Mouse (Mus musculus): ENCODE data around the gene Wdr13.
"Not testable (repeated sequence)": the region's sequence is repeated elsewhere in the genome, so short reads cannot be mapped to it uniquely, and the experiment has no call there.

Gene Wdr13

DNA sequence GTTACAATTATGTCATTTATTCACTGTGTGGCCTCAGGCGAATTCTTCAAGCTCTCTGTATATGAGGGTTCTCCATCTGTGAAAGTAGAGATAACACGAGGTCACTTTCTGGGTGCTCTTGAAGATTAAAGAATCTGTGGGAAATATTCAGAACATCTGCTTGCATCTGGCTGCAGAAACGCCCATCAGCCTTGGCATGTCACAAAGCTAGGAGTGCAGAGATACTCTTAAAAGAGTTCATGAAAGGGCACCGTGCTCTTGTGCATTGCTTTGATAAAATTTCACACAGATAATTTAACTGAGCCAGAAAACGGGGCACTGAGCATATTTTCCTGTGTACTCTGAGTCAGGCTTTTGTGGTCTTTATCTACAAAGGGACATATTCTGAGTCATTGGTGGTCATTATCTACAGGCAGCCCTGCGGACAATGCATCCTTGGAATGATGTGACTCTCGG lies 30.5 kb downstream of the Wdr13 start:
- no peak for DNase-seq

DNA sequence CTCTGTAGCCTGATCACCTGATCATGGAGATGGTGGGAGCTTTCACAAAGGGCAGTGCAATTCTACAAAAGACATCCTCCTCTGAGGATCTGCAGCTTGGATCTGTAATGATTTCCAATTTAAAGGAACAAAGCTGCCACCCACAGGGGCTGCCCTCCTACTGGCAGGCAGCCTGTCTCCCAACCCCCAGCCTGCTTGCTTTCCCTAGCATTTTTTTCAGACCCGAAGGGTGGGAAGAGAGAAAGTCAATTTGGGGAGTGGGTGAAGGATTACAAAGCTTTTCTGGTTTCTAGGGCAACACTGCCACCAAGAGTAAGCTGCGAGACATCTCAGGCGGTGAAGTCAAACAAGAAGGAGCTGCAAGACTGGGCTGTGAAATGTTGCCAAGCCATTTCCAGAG lies 31.7 kb downstream of the Wdr13 start:
- DNase-seq: no peak

DNA sequence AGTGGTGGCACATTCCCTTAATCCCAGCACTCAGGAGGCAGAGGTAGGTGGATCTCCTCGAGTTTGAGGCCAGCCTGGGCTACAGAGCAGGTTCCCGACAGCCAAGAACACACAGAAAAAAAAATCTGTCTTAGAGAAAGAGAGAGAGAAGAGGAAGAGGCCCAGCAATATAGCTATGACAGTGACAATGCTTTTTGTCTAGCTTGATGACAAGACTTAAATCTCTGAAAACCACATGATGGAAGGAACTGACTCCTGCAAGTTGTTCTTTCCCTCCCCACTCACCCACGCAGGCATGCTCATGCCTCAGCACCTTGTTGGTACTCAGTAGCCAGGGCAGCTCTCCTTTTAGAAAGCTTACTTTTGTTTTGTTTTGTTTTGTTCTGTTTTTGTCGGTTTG lies 33.3 kb downstream of the Wdr13 start:
- no peak for DNase-seq

DNA sequence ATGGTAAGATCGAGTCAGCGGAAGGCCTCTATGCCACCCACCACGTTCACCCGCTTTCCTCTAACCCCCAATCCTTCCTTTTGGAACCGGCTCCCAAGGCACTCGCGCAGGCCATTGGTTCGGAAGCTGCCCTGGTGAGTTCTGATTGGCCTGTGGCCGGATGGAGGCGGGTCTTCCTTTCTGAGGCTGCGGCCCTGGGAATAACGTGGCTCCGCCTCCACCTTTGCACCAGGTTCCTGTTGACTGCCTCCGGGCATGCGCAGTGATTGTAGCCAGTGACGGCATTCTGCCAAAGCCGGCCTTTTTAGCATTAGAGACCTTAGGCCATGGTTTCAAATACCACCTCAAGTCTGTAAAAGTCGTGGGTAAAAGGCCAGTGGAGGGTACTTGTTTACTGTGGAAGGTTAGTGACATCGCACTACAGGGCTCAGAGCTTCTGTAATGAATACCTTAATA lies 35.9 kb downstream of the Wdr13 start:
- DNase-seq: peak; percentile 94

DNA sequence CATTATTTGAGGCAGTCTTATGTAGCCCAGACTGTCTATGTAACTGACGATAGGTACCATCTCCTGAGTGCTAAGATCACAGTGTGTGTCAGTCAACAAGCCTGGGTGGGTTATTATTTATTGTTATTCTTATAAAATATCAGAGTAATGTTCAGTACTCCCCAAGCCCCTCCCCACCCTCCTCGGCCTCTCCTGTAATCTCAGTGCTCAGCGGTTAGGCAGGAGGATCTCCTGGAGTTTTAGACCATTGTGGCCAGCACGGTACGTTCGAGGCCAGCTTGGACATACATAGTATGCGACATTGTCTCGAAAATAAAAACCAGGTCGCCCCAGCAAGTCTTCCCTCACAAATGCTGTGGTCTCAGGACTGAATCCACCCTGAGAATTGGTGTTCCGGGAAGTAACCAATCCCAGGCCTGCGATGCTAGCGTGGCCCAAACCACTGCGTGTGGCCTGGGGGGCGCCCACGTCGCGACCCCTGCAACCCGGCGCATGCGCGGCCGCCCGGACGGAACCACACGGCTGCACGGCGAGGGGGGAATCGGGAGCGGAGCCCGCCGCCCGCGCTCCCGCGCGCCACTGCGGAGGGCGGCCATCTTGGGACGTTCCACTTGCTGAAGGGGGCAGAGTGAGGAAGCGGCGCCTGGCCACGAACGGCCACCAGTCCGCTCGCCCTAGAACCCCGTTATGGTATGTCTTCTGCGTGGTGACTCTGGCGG lies 36.5 kb downstream of the Wdr13 start:
- DNase-seq: peak; percentile 89

DNA sequence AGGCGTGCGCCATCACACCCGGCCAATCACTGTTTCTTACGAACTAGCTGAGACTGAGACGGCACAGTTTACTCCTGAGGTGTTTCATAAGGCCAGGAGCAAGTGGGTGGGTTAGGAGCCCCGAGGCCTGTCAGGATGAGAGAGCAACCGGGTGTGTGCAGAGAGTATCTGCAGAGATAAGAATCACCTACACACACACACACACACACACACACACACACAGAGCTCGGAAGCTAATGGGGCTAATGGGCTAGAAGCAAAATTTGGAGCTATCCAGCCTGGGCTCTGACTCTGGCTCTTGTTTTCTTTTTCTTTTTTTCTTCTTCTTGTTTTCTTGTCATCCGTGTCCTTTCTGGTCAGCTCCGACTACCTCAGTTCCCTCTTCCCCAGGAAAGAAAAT lies 37.1 kb downstream of the Wdr13 start:
- no peak for DNase-seq

DNA sequence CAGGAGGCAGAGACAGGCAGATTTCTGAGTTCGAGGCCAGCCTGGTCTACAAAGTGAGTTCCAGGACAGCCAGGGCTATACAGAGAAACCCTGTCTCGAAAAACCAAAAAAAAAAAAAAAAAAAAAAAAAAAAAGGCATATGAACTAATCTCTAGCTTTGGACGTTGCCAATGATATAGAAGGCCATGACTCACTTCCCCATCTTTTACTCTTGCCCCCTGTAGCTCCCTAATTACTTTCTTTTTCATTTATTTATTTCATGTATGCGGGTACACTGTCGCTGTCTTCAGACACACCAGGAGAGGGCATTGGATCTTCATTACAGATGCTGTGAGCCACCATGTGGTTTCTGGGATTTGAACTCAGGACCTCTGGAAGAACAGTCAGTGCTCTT lies 41.7 kb downstream of the Wdr13 start:
- not testable (repeated sequence) for DNase-seq

DNA sequence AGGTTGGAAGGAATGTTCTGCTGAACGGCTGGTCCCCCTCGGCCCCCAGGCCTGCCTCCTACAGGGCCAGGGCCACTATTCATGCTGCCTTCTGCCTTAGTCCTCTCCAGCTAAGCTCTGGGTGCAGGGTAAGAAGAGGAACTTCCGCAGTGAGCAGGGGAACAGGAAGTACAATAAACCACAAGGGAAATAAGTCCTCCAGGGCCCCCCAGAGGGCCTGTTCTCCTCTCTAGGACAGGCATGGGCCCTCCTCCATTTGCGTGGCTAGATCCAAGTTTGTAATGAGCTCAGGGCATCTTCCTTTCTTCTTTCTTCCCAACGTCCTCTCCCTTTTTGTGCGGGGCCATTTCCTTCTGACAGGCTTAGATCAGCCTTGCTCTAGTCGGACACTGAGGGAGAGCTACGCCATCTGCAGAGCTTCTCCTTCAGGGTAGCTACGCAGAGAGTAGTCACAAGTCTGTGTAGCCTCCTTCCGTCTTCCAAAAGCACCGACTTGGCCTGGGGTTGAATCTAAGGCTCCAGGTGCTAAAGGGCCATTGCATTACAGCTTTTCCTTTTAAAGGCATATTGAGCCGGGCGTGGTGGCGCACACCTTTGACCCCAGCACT lies 42.2 kb downstream of the Wdr13 start, which contains the start of gene Was:
Gene Was (minus strand): TSS at position 153 of the 608 bp plus-strand sequence.
- peak; percentile 70 for DNase-seq

DNA sequence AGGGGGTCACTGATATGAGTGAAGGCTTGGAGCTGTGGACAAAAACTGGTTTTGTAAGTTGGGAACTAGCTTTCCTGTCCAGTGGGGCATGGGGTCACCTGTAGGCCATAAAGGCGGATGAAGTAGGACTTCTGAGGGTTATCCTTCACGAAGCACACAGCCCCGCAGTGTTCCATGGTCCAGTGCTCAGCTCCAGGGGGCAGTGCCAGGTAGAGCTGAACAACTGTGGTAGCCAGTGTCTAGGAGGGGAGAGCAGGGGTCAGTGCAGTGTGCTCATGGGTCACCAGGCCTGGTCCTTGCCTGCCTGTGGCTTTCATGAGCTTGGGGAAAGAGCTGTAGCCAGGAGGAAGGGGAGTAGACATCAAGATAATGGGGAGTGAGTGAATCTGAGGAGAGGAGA lies 42.9 kb downstream of the Wdr13 start:
- no peak for DNase-seq

DNA sequence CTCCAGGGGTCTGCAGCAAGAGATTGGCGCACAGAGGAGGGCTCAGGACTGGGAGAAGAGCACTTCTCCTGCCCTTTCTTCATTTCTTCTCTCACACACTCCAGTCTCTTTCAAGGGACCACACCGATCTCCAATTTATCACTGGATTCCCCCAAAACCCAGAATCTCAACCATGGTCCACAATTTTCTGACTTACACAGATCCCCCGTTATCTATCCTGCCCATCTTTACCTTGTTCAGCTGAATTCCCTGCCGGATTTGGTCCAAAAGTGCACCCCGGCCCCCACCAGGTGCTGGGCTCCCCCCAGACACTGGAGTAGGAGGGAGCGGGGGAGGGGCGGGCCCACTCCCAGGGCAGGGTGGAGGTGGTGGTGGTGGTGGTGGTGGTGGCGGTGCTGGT lies 47.1 kb downstream of the Wdr13 start:
- DNase-seq: no peak

DNA sequence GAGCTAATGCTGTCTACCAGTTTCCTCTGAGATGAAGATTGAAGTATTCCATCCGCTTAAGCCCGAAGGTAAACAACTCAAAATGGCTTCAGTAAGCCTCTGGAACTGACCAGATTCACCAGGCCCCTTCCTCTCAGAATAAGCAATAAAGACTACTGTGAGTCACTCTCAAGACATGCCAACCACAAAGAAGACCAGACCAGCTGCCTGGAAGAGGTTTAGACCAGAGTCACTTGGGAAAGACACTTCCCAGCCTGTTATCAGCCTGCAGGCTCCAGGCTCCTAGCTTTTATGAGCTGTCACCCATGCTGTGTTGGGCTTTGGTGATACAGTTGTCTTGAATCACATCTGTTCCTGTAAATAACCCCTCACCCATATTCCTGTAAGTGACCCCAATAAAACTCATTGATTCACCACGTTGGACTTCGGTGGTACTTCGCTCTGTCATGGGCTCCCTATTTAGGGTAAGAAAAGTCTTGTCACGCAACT lies 47.9 kb downstream of the Wdr13 start:
- DNase-seq: no peak

DNA sequence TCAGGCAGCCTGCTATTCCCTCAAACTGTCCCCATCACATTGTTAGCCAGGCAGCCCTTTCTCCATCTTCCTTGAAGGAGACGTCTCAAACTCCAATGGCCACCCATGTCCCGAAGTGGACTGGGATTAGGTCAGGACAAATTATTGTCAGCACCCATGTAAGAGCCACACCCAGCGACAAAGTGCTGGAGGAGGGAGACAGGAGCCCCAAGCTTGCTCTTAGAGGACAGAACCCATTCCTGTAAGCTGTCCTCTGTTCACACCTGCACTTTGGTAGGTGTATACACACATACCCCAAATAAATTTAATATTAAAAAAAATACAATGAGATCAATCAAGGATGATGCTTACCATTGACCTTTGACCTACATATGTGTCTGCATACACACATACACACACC lies 57.6 kb downstream of the Wdr13 start:
- DNase-seq: no peak

DNA sequence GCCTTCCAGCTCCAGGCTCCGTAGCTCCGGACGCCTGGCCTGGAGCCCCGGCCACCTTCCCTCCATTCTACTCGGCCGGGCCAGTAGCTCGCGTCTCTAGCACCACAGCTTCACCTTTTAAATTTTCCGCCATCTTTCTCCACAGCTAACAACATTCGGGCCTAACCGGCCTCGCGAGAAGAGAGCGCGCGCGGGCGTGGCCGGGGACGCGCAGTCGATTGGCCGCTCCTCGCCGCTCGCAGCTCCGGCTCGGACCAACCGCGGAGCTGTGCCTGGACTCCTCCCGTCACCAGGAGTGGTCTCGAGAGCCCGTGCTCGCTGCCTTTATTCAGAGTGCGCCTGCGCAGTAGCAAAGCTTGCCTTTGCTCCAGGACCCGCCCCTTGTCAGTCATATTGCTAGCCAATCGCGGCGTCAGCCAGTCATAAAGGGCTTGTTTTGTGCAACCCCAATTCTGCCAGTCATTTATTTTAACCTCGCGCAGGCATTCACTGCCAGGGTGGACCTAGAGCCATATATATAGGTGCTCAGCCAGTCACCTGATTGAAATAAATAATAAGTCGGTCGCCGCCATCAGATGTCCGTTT lies 58.2 kb downstream of the Wdr13 start, which contains the start of gene Suv39h1:
Gene Suv39h1 (minus strand): TSS at position 331 of the 585 bp plus-strand sequence.
- peak; percentile 89 for DNase-seq

DNA sequence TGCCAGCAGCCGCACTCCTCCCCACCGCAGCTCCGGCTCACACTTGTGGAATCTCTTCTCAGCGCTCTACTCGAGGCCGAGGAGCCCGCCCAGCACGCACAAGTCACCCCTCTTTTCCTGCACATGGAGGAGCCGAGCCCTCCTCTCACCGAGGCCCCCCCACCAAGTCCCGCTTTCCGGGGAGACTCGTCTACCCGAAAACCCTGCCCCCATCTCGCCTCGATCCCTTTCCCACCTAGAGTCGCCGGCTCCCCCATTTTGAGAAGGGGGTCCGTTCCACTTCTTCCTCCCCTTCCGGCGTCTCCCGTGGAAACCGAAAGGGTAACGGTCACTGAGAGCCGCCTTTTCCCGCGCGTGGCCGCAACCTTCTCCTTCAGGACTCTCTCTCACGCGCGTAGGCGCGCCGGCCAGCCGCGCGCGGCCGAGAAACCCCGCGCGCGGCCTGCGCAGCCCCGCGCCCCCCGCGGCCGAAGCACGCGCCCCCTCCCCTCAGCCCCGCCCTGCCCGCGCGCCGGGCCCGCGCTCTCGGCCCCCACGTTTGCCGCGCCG lies 58.7 kb downstream of the Wdr13 start:
- DNase-seq: peak; percentile 53

Data from thymus, postnatal 25 days (tissue).